Mouse (Mus musculus) right cerebral cortex, postnatal 4 days (tissue): ENCODE measurements around the gene Spop.
"Not testable (repeated sequence)": the region's sequence is repeated elsewhere in the genome, so short reads cannot be mapped to it uniquely, and the experiment has no call there.

ENCODE experiments used
- DNase-seq: peaks from one replicate; pipeline ENCODE4 v3.0.0-alpha.2; 2022

Gene Spop

DNA sequence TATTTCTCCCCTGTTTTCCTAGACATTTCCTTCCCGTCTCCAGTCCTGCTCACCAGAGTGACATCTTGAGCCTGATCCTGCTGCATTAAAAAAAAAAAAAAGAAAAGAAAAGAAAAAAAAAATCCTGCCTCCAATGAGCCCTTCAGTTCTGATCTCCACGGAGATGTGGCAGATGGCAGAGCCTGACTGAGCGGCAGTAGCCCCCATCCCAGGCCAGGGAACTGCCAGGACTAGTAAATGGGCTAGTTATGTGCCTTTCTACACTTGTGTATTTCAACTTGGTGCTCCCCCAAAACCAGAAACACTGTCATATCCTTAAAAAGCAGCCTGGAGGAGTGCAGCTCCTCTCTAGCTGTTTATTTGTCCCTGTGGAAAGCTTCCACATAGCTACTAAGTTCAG lies 87.0 kb downstream of the Spop start:
- no peak for DNase-seq

DNA sequence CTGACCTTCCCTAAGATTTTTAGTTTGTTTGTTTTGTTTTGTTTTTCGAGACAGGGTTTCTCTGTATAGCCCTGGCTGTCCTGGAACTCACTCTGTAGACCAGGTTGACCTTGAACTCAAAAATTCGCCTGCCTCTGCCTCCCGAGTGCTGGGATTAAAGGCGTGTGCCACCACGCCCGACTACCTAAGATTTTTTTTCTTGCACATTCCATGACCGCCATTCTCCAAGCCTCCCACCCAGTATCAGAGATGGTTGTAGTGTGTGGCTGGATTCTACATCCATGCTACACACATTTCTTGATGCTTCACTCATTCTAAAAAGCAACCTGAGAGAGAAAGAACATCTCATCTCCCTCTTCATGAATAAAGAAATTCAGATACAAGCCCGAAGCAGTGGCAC lies 87.9 kb downstream of the Spop start:
- not testable (repeated sequence) for DNase-seq

DNA sequence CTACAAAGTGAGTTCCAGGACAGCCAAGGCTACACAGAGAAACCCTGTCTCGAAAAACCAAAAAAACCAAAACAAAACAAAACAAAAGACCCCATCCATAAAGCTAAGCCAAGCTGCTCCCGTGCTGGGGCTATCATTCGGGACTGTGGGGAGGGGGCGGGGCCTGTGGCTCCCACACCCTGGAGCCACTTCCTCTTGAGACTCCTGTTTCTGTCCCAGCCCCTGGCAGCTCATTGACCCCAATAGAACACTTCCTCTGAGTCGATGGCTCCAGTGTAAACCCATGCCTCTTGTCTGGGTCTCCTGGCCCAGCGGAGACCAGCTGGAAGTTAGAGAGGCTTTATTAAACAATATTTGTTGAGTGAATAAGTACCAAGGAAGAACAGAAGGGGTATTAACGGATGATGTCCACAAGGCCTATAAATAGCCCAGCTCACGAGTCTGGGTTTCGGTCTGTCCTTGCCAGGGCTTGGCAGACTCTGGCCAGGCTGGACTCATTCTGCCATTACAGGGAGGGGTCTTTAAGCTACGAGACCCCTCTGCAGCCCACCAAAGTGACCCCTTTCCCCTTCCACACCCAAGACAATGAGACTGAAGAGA lies 89.8 kb downstream of the Spop start:
- DNase-seq = no peak

DNA sequence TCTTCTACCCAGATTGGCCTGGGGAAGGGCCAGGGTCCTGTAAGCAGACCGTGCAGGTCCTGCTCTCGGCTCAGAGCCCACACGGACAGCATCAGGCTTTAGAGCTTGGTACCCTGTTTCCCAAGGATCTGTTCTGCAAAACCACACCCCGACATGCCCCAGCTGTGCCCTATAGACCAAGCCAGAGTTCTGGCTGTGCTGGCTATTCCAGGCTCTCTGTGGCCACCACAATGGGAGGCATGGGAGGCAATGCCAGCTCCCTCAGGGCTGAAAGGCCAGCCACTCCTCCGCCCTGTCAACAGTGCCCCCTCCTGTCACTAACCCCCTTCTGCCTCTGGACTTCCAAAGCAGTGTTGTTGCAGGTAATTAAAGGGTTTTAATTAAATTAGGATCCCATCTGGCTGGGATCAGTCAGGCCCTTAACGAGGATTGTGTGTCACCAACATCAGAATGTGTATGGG lies 90.4 kb downstream of the Spop start:
- DNase-seq = no peak

DNA sequence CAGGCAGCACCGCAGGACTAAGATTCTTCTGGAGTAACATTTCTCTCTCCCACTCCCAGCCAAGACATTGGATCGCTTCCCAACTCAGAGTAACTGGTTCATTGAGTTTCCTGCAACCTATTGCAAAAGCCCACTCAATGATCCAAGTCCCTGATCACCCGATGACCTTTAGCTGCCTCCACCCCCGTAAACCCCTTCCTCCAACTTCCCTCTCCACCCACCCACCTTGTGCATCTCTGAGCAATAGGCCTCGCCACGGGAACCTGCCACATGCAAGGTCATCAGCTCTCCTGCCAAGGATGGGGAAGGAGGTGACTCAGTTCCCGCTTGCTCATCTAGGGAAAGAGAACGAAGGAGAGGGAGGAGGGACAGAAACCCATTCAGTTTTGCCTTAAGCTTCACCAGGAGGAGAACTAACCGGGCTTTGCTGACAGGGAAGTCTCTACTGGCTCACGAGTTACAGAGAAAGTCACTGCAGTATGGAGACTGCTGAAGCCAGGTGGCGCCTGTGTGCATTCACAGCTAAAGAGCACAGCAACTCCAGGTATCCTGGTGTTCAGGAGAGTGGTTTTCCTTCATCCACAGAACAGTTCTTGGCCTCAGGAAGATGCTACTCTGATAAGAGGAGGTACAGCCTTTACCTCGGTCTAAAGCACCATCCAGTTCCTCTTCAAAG lies 93.3 kb downstream of the Spop start:
- no peak for DNase-seq

DNA sequence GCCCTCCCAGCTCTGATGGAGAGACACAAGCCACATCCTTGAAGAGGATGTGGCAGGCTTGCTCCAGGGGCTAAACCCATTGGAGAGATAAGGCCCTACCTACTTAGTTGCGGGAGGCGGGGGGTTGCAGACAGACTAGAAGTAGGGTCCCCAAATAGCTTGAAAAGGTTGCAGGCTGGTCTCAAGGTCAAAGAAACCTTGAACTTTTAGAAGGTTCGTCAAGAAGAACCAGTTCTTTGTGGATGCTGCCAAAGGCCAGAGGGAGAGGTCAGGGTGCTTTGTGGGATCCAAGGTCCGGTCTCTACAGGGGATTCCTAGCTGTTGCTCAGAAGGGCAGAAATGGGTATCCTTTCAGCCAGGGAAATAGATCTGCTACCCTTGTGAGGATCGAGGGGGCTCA lies 93.9 kb downstream of the Spop start:
- no peak for DNase-seq

DNA sequence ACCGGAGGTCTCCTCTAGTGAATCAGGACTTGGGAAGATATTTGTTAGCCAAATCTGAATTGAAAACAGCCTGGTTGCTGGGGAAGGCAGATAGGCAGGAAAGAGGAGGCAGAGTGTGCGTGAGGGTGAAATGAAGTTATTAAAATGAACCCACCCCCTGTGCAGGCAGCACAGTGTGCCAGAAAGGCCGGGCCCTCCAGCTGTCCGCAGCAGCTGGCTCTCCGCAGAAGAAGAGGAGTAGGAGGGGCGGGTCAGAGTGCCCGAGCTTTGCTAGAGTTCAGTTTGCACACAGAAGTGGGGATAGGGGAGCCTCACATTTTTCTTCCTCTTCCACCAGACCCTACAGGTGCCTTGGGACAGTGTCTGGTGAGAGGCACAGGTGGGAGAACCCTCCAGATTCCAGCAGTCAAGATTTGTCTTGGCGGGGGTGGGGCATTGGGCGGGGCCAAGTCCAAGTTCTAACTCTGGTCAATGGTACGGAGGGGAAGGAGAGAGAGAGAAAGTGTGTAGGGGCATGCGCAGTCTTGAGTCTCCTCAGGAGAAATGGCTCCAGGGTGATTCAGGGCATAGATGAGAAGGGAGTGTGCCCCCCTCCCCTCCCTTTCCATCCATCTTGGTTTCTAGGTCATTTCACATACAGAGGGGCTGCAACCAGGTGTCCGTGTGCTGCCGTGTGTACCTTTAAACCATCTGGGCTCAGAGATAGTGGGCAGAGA lies 94.5 kb downstream of the Spop start:
- DNase-seq = no peak

DNA sequence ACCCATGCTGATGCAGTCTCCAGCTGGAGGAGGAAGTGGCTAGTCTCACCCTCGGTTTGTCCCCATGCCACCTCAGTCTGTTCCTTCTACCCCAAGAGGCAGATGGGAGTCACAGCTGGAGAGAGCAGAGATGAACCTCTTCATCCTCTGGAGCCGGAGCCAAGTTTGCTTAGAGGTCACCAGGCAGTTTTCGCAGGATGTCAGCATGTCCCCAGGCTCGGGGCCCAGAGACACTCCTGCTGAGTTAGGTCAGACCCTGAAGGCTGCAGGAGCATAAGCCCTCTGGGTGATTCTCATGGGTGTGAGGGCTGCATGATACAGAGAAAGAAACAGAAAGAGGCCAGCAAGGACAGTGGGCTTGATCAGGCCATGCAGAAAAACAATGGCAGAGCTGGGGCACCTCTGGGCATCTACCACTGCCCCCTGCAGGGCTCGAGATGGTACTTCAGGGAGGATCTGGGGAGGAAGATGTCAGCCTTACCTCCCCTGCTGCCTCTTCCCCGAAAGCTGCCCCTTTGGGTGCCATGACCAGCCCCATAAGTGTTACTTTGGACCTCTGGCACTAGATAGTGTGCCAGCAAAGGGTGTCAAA lies 95.3 kb downstream of the Spop start:
- DNase-seq = no peak

DNA sequence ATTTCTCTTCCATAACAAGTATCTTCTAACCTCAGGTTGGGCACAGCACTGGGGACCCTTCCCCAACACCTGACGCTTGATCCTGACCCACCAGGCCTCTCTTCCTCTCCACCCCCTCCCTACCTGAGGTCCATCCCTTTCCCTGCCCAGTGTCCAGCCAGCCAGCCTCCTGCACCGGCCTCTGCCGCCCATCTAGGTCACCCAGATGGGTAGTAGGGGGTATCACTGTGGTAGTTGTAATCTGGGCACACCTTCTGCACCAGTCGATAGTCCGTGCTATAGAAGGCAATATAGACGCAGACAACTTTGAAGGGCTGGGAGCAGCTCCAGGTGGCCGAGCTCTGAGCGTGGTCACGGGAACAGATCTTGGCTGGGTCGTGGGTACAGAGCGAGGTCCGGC lies 96.8 kb downstream of the Spop start:
- DNase-seq = no peak

DNA sequence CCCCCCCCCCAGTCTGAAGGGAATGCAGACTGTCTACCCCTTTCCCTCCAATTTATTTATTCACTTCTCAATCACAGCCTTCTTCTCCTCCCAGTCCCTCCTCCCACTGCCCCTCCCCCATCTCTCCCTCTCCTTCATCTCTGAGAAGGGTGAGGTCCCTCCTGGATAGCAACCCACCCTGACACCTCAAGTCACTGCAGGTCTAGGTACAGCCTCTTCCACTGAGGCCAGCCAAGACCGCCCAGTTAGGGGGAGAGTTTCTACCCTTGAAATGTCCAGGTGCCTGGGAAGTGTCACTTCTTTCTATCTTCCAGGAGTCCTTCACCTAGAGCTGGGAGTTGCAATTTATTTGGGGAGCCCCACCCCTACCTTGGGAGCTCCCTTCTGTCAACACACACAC lies 98.0 kb downstream of the Spop start:
- no peak for DNase-seq

DNA sequence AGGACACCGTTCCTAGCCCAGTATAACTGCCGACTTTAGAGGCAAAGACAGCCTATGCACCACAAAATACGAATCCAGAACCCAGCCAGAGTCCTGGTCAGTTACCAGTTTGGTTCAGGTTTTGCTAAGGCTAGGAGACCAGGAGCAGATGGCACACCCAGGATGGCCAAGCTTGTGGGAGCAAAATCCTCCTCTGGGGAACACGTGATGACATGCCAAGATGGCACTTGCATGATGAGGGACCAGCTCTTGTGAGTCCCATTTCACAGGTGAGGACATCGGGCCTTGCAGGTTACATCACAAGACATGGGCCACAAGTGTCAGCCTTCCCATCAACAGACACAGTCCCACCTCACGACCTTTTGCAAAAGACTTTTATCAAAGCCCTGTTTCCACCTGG lies 98.5 kb downstream of the Spop start:
- DNase-seq = no peak

DNA sequence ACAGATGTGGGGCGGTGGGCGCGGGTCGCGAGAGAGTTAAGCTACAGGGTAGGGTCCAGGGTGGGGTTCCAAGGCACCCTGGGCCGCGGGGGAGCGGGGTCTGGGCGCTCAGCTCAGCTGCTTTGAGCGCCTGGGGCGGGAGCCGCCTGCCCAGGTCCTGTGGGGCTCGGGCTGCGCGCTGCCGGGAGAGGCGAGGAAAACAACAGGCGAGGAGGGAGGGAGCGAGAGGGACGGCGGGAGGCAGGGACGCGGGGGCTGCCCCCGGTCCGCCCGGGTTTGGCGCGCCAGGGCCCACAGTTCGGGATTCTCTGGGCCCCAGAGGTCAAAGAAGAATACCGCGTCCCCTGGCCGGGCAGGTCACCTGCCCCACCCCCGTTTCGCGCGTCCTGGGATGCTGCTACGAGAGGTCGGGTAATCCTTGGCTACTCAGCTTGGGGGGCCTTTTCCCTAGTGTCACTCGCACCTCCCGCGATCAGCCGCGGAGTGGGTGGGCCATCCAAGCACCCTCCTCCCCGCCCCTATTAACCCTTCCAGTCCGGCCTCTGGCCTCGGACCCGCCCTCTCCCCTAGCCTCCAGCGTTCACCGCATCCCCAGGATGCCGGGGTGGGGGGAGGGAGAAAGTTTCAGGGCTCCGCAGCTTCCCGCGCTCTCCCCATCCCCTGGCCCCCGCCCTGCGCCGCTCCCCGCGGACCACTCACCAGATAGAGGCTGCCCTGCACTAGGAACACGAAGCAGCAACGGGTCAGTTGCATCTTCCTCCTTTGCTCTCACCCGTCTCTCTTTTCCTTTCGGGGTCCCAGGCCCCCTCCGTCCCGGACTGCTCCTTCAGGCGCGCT lies 99.8 kb downstream of the Spop start:
- no peak for DNase-seq

DNA sequence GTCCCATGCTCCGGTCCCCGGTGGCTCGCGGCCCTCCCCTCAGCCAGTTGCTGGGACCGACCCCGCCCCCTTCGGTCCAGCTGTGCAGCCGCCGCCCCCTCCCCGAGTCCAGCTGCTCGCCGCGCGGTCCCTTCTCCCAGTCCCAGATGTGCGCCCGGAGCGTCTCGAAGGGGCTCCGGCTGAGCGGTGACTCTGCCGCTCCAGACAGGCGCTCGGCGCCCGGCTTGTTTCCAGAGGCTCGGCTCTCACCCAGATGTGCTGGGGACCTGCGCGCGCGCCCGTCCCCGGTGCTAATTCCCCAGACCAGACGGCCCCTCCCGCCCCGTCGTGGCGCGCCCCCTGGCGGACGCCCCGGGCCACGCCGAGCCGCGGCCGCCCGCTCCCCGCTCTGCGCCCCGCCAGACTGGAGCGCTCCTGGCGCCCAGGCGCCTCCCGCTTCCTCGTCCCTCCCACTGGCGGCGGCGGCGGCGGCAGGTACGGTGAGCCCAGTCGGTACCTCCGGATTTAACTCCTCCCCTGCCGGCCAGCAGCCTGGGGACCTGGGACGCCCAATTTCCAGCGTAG lies 100.5 kb downstream of the Spop start, which contains the start of gene Nxph3:
Gene Nxph3 (minus strand): TSS at position 273 of the 564 bp plus-strand sequence.
- peak; percentile 58 for DNase-seq

DNA sequence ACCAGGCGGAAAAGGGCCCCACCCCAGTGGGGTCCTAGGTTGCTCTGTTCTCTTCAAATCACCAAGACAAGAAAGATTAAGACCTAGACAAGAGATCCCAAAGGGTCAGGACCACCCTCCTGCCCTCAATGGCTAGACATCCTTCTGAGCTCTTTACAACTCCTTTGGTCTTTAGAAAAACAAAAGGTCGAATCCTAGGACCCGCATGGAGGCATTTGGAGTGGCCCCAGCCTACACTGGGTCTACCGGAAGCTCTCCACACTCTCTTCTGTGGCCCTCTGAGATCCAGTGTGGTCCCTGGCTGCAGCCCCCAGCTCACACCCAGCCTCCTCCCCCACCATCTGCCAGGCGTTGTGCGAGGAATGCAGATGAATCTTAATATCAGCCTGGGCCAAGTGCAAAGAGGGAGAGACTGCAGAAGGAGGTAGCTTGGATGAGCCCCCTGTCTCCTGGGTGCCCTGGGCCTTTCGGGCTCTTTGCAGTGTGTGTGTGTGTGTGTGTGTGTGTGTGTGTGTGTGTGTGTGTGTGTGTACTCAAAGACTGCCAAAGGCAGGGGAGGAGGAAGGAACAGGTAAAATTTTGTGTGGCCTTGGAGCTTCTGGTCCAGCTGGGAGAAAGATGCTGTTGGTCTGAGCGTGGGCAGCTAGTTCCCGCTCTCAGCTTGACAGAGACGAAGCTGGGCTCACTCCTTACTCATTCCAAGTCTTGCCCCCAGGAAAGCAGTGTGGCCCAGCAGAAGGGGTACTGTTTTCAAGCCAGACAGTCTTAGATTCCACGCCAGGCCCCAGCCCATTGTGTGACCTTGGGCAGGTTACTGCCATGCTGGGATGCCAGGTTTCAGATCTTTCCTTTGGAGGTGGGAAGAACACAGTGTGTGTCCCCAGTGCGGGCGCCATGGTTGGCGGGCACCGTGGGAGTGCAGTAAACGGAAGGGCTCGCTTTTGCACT lies 101.8 kb downstream of the Spop start:
- no peak for DNase-seq

DNA sequence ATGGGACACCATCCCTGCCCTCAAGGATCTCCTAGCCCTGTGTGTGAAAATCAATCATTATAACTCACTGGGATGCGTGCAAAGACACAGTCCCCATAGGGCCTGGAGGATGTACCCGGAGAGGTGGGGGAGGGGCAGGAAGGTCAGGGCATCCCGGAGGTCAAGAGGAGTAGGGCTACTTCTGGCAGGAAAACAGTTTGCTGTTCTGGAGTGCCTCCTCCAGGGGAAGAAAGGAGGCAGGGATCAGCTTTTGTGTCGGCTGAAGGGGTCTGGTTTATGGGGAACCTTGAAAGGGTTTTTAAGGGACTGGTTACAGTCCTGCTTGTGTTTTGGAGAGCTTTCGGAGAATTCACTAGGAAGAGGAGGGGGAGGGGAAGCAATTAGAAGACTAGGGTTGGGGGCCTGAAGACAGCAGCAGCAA lies 102.6 kb downstream of the Spop start:
- no peak for DNase-seq

DNA sequence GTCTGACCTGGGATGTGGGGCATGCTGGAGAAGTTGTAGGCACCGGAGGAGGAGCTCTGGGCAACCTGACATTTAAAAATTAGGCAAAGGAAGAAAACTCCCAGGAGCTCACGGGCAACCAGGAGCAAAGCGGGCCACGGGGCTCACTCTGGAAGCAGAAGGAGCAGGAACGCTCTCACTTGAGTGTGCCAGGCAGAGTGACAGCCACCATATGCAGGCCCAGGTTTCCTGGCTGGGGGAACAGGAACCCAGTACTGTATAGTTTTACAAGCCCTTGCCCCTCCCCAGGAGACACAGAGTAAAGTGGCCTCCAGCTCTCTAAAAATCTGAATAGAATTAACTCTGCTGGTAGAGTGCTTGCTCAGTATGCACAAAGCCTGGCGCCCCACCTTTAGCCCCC lies 103.3 kb downstream of the Spop start:
- DNase-seq = no peak

DNA sequence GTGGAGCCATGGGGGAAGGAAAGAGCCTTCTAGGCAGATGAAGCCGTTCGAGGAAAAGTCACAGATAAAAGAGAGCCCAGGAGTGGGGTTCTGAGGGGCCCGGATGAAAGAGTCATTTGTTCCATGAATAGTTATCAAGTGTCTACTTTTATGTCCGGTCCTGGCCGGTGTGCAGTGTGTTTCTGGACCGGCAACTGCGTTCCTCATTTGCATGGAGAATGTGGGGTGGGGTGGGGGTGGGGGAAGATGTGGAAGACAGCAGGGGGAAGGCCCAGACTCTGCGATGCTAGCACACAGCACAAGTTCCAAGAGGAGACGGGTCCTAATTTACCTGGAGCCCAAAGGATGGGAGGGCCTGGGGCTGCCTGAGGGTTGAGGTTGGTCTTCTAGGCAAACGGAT lies 105.4 kb downstream of the Spop start:
- DNase-seq = no peak

DNA sequence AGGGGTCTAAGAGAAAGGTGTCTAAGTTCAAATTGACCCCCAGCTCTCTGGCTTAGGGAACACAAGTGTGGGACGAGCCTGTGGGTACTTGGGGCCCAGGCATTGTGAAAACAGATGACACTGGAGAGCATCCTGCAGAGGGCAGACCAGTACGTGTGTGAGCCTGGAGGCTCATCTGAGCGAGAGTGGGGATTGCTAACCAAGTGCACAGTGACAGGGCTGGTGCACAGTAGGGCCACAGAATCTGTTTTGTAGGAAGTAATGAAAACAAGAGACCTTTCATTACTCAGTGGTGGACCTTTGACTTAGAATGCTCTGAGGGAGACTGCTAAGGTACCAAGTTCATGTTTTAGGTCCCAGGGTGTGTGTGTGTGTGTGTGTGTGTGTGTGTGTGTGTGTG lies 106.1 kb downstream of the Spop start:
- DNase-seq = no peak

DNA sequence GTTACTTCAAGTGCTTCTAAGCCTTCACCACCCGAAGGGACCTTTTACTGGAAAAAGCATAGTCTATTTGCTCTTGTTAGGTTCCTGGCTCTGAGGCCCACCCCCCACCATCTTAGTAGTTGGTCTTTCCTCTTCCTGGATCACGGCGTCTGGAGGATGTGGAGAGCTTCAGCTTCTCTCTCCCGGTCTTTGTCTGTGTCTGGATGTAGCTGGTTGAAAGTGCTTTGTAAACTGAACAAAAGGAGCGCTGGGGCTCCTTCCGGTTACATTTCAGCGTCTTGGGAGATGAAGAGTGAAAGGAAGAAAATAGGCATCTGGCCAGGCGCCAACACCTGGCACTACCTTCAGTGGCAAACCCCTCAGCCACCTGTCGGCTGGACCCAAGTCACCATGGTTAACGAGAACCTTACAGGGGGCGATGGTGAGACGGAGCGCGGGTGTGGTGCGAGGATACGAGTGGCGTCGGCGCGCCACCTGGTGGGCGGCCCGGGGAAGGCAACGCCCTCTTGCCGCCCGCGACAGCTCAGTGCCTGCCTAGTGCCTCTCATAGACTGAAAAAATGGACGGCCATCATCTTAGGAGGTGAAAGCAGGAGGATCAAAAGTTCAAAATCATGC lies 106.7 kb downstream of the Spop start:
- peak; percentile 93 for DNase-seq

DNA sequence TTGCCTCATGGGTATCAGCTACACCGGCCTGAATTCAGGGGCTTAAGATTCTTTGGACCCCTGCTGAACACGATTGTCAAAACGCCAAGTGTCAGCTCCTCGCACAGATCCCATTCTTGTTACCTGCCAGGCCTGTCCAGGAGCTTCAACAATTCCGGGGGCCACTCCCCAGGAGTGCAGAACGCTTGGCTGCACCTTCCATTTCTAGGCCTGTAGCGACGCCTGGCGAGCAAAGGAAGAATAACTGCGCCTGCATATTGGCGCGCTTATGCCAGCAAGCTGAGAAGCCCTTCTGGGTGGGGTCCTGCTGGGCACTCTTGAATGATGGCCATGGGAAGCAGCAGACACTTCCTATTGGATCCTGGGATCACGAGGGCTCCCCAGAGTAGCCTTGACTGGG lies 107.7 kb downstream of the Spop start:
- DNase-seq = peak; percentile 82

DNA sequence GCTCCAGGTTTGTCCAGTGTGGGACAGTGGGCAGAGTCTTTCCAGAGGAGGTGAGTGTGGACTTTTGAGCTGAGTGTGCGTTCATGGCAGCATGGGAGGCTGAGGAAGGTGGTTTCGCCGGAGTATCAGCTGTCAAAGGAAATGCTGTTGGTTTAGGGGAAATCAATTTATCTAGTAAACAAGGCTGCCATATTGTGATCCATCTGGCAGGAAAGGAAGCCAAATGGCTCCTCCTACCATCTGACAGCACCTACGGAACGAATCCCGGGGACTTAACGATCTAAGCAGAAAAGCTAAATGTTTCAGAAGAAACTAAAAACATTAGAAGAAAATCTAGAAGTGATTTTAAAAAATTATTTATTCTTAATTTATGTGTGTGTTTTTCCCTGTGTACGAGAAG lies 113.4 kb downstream of the Spop start:
- DNase-seq = no peak
